Mouse (Mus musculus): Measurements from ENCODE around the gene 4930469K13Rik. TPM values are rescaled to one million over a fixed set of nuclear protein-coding genes. Genes with fewer than 3 reads are reported as not detected.
A peak's percentile ranks its signal among the peaks of the same experiment; 100 is the strongest.

Gene 4930469K13Rik
- polyA plus RNA-seq, 1 experiment from 2014 or later: not detected

DNA sequence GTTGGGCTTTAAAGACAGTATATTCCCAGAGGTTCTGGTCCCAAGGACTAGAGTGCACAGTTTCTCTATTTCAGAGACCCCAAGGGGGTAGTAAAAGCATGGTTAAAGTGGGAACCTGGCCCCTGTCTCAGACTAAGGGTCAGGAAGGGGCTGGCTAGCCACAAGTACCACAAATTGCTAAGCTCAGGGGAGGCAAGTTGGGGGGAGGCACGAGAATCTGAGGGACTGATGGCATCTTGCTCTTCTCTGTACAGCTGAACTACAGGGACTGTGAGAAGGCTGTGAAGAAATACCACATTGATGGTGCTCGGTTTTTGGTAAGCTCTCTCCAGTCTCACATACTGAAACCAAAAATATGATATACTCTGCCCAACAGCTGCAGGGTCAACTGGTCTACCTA, 47.7 kb downstream of the 4930469K13Rik start:
- no peak for ATAC-seq (replicated peaks; ENCODE audit: extremely low read depth, insufficient read depth, low FRiP score)
- Histone ChIP-seq H3K9me3 (replicated peaks; ENCODE audit: control insufficient read depth, low read length) (no peaks in the 10 kb centered on the region), H3K36me3 (ENCODE audit: control insufficient read depth, insufficient read depth) (no peaks in the 10 kb centered on the region), H3K4me3 (ENCODE audit: low read length) (no peak overlapping the region), H3K27me3 (ENCODE audit: control insufficient read depth, insufficient read depth, low read length) (no peaks in the 10 kb centered on the region), H3K9ac (ENCODE audit: low read length) (no peak overlapping the region), H3K4me2 (ENCODE audit: low read depth, low read length) (no peak overlapping the region), H3K4me1 (ENCODE audit: control insufficient read depth, insufficient read depth, low read length) (no peaks in the 10 kb centered on the region), H3K27ac (ENCODE audit: low read length) (no peak overlapping the region)
- WGBS: 66% methylated on average over 2 of the region's 2 CpGs

DNA sequence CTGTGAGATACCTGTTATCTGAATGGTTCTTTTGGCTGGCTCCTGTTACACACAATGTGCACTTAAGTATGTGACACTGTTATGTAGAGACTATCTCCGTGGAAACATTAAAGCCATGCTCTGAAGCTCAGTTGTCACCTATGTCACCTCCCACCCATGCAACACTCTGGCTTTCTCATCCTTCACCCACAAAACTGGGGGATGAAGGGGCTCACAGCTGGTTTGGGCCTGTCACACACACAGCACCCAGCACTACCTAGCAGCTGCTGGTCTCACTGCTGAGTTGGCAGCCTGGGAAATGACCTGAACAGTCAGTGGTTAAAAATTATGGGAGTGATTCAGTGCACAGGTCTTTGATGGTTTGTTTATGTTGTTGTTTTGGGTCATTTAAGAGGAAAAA, 48.3 kb downstream of the 4930469K13Rik start:
- Histone ChIP-seq H3K9me3 (replicated peaks; ENCODE audit: control insufficient read depth, low read length) (no peaks in the 10 kb centered on the region), H3K27ac (ENCODE audit: low read length) (no peak overlapping the region), H3K9ac (ENCODE audit: low read length) (no peak overlapping the region), H3K4me2 (ENCODE audit: low read depth, low read length) (no peak overlapping the region), H3K27me3 (ENCODE audit: control insufficient read depth, insufficient read depth, low read length) (no peaks in the 10 kb centered on the region), H3K36me3 (ENCODE audit: control insufficient read depth, insufficient read depth) (no peaks in the 10 kb centered on the region), H3K4me3 (ENCODE audit: low read length) (no peak overlapping the region), H3K4me1 (ENCODE audit: control insufficient read depth, insufficient read depth, low read length) (no peaks in the 10 kb centered on the region)
- WGBS: 50% methylated on average over 1 of the region's 1 CpGs
- ATAC-seq (replicated peaks; ENCODE audit: extremely low read depth, insufficient read depth, low FRiP score): no peak

DNA sequence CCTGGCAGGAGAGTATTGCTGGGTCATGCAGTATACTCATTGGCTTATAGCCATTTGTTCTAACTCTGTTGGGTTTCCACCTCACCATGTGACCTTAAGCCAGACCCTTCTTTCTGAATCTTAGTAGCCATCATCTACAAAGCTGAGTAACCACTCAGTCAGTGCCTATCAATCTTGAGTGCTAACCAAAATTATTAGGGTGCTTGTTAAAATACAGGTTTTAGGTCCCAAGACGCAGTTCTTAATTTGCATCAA, 49.3 kb downstream of the 4930469K13Rik start:
- no peaks in the 10 kb centered on the region for H3K9me3 ChIP-seq (replicated peaks; ENCODE audit: control insufficient read depth, low read length)
- H3K36me3 ChIP-seq (ENCODE audit: control insufficient read depth, insufficient read depth): no peaks in the 10 kb centered on the region
- H3K4me3 ChIP-seq (ENCODE audit: low read length): peak overlapping the region; percentile 15; the same call in 1 of the 2 replicates
- 90% methylated on average over 1 of the region's 1 CpGs for WGBS
- no peaks in the 10 kb centered on the region for H3K4me1 ChIP-seq (ENCODE audit: control insufficient read depth, insufficient read depth, low read length)
- no peak for ATAC-seq (replicated peaks; ENCODE audit: extremely low read depth, insufficient read depth, low FRiP score)
- H3K4me2 ChIP-seq (ENCODE audit: low read depth, low read length): peak overlapping the region; percentile 38
- no peaks in the 10 kb centered on the region for H3K27me3 ChIP-seq (ENCODE audit: control insufficient read depth, insufficient read depth, low read length)
- no peak overlapping the region for H3K27ac ChIP-seq (ENCODE audit: low read length)
- H3K9ac ChIP-seq (ENCODE audit: low read length): no peak overlapping the region

GRCm38 (mm10) chr11:34048375-34049124, 49.8 kb downstream of the 4930469K13Rik start:
- H3K27me3 ChIP-seq (ENCODE audit: control insufficient read depth, insufficient read depth, low read length): no peaks in the 10 kb centered on the region
- H3K4me3 ChIP-seq (ENCODE audit: low read length): peak overlapping the region; percentile 46
- H3K27ac ChIP-seq (ENCODE audit: low read length): no peak overlapping the region
- no peak overlapping the region for H3K9ac ChIP-seq (ENCODE audit: low read length)
- no peaks in the 10 kb centered on the region for H3K36me3 ChIP-seq (ENCODE audit: control insufficient read depth, insufficient read depth)
- H3K4me2 ChIP-seq (ENCODE audit: low read depth, low read length): peak overlapping the region; percentile 38
- no peaks in the 10 kb centered on the region for H3K9me3 ChIP-seq (replicated peaks; ENCODE audit: control insufficient read depth, low read length)
- no peak for ATAC-seq (replicated peaks; ENCODE audit: extremely low read depth, insufficient read depth, low FRiP score)
- 79% methylated on average over 8 of the region's 8 CpGs for WGBS
- no peaks in the 10 kb centered on the region for H3K4me1 ChIP-seq (ENCODE audit: control insufficient read depth, insufficient read depth, low read length)

- Histone ChIP-seq H3K36me3 (ENCODE audit: control insufficient read depth, insufficient read depth) (no peaks in the 10 kb centered on the region), H3K9ac (ENCODE audit: low read length) (peak overlapping the region; percentile 43; the same call in 1 of the 2 replicates), H3K4me2 (ENCODE audit: low read depth, low read length) (no peak overlapping the region), H3K9me3 (replicated peaks; ENCODE audit: control insufficient read depth, low read length) (no peaks in the 10 kb centered on the region), H3K27ac (ENCODE audit: low read length) (peak overlapping the region; percentile 58), H3K4me1 (ENCODE audit: control insufficient read depth, insufficient read depth, low read length) (no peaks in the 10 kb centered on the region), H3K4me3 (ENCODE audit: low read length) (peak overlapping the region; percentile 46), H3K27me3 (ENCODE audit: control insufficient read depth, insufficient read depth, low read length) (no peaks in the 10 kb centered on the region)
- 68% methylated on average over 5 of the region's 5 CpGs for WGBS
- no peak; the same call in 1 of the 2 replicates for ATAC-seq (replicated peaks; ENCODE audit: extremely low read depth, insufficient read depth, low FRiP score)
These were observed 50.8 kb downstream of the 4930469K13Rik start for GRCm38 (mm10) chr11:34047542-34047937.

DNA sequence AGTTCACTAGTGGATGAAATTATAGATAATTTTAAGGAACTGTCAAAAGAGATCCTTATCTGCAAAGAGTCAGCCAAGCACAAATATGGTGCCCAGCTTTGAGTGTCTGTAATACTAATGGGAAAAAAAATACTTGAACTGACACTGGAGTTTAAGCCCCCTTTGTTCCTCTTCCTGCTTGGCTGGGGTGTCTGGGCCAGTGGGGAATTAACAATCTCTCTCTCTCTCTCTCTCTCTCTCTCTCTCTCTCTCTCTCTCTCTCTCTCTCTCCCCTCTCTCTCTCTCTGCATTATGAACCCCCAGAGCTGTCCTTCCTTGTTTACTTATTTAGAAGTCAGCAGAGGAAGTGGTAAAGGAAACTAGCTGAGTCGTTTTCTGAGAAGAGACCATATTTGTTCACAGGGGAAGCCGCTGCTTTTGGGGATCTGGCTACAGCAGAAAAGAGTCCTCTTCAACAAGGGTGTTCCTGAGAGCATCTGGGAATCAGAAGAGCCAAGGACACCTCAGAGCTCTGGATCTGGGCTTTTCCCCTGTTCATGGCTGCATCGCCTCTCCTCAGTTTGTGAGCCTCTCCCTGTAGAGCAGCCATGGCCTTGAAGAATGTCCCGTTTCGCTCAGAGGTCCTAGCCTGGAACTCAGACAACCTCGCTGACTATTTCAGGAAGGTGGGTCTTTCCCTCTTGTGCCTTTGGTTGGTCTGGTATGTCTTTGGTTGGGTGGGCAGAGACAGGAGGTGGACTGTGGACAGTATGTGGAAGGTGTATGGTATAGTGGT, 51.4 kb downstream of the 4930469K13Rik start, which contains the start of gene Lcp2:
Gene Lcp2, plus strand, starts transcription at position 154 of the 775 bp plus-strand sequence.
- ATAC-seq (replicated peaks; ENCODE audit: extremely low read depth, insufficient read depth, low FRiP score): no peak
- 73% methylated on average over 6 of the region's 6 CpGs for WGBS
- no peaks in the 10 kb centered on the region for H3K4me1 ChIP-seq (ENCODE audit: control insufficient read depth, insufficient read depth, low read length)
- H3K4me2 ChIP-seq (ENCODE audit: low read depth, low read length): no peak within 1 kb of the TSS
- peak within 1 kb of the TSS; percentile 43; the same call in 1 of the 2 replicates for H3K9ac ChIP-seq (ENCODE audit: low read length)
- peak within 1 kb of the TSS; percentile 46 for H3K4me3 ChIP-seq (ENCODE audit: low read length)
- no peaks in the 10 kb centered on the region for H3K9me3 ChIP-seq (replicated peaks; ENCODE audit: control insufficient read depth, low read length)
- H3K36me3 ChIP-seq (ENCODE audit: control insufficient read depth, insufficient read depth): no peaks in the 10 kb centered on the region
- peak within 1 kb of the TSS; percentile 58 for H3K27ac ChIP-seq (ENCODE audit: low read length)
- H3K27me3 ChIP-seq (ENCODE audit: control insufficient read depth, insufficient read depth, low read length): no peaks in the 10 kb centered on the region

DNA sequence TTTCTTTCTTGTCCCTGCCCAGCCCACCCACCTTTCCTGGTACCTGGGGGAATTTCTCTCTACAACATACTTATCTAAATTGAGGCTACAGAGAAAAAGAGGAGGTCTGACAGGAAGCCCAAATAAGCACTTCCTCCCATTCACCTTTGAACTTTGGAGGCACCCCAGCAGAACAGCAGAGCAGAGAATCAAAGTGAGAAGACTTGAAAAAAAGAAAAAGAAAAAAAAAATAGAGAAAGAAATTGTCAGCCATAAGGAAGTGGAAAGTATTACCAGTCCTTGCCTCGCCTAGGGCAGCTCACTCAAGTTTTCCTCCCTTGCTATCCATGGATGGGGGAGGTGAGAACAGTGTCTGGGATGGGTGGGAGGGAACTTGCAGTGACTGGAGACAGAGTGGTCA, 55.5 kb downstream of the 4930469K13Rik start:
- H3K27ac ChIP-seq (ENCODE audit: low read length): no peak overlapping the region
- 37% methylated on average over 1 of the region's 1 CpGs for WGBS
- H3K27me3 ChIP-seq (ENCODE audit: control insufficient read depth, insufficient read depth, low read length): no peaks in the 10 kb centered on the region
- H3K9me3 ChIP-seq (replicated peaks; ENCODE audit: control insufficient read depth, low read length): no peaks in the 10 kb centered on the region
- H3K4me2 ChIP-seq (ENCODE audit: low read depth, low read length): no peak overlapping the region
- no peaks in the 10 kb centered on the region for H3K36me3 ChIP-seq (ENCODE audit: control insufficient read depth, insufficient read depth)
- no peaks in the 10 kb centered on the region for H3K4me1 ChIP-seq (ENCODE audit: control insufficient read depth, insufficient read depth, low read length)
- no peak for ATAC-seq (replicated peaks; ENCODE audit: extremely low read depth, insufficient read depth, low FRiP score)
- no peak overlapping the region for H3K9ac ChIP-seq (ENCODE audit: low read length)
- H3K4me3 ChIP-seq (ENCODE audit: low read length): no peak overlapping the region

GRCm38 (mm10) chr11:34040061-34040460, 58.3 kb downstream of the 4930469K13Rik start:
- H3K27me3 ChIP-seq (ENCODE audit: control insufficient read depth, insufficient read depth, low read length): no peaks in the 10 kb centered on the region
- H3K4me1 ChIP-seq (ENCODE audit: control insufficient read depth, insufficient read depth, low read length): no peaks in the 10 kb centered on the region
- H3K9me3 ChIP-seq (replicated peaks; ENCODE audit: control insufficient read depth, low read length): no peaks in the 10 kb centered on the region
- no peak overlapping the region for H3K27ac ChIP-seq (ENCODE audit: low read length)
- no peaks in the 10 kb centered on the region for H3K36me3 ChIP-seq (ENCODE audit: control insufficient read depth, insufficient read depth)
- H3K4me2 ChIP-seq (ENCODE audit: low read depth, low read length): no peak overlapping the region
- ATAC-seq (replicated peaks; ENCODE audit: extremely low read depth, insufficient read depth, low FRiP score): no peak
- WGBS: 72% methylated on average over 5 of the region's 5 CpGs
- no peak overlapping the region for H3K4me3 ChIP-seq (ENCODE audit: low read length)
- no peak overlapping the region for H3K9ac ChIP-seq (ENCODE audit: low read length)

DNA sequence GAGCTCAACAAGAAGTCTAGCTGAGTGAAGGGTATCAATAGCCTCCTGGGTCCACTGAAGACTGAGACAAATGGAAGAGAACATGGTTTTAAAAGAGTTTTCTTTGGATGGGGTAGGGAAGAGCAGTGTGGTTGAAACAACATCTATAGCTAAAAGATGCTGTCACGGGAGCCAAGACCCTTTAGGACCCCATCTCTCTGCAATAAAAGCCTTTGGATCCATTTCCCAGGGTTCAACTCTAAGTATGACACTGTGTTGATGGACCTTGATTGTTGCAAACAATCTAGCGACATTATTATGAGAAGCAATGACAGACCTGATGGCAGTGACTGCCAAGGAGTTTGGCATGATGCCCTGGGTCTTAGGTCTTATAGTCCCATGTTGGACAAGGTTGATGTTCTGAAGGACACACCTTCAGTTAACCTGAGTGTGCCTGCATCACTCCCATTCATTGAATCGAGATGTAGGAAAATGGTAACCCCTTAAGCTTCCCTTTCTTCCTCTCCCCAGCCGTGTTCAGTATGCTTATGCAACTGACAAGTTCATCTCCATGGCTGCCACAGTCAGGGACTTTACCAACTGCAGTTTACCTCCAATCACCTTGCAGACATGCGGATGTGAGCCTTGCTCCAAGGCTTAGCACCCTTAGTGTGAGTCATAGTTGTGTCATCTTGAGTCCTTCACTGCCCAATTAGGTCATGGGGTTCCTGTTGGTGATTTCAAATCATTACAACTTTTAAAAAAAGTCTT, 62.3 kb downstream of the 4930469K13Rik start:
- WGBS: 72% methylated on average over 5 of the region's 5 CpGs
- ATAC-seq (replicated peaks; ENCODE audit: extremely low read depth, insufficient read depth, low FRiP score): no peak
- Histone ChIP-seq H3K4me2 (ENCODE audit: low read depth, low read length) (no peak overlapping the region), H3K4me1 (ENCODE audit: control insufficient read depth, insufficient read depth, low read length) (no peaks in the 10 kb centered on the region), H3K4me3 (ENCODE audit: low read length) (no peak overlapping the region), H3K9me3 (replicated peaks; ENCODE audit: control insufficient read depth, low read length) (no peaks in the 10 kb centered on the region), H3K36me3 (ENCODE audit: control insufficient read depth, insufficient read depth) (no peaks in the 10 kb centered on the region), H3K9ac (ENCODE audit: low read length) (no peak overlapping the region), H3K27ac (ENCODE audit: low read length) (no peak overlapping the region), H3K27me3 (ENCODE audit: control insufficient read depth, insufficient read depth, low read length) (no peaks in the 10 kb centered on the region)

Data from heart, embryonic 16.5 days (tissue).